Mouse (Mus musculus) forebrain, embryonic 16.5 days (tissue): ENCODE data around the gene Gm21954. TPM values are rescaled to one million over a fixed set of nuclear protein-coding genes. Genes with fewer than 3 reads are reported as not detected.

ENCODE experiments used
- ATAC-seq: fragments of 200-750 bp; cut with Nextera tagmentation; 2 replicates; pipeline ENCODE4 v1.8.0; 2017; ENCODE audit warnings: mild to moderate bottlenecking, moderate library complexity
- H3K27ac ChIP-seq: fragments of 300-500 bp; sonication (generic); 2 replicates; pipeline ENCODE4 v1.5.1; 2014; ENCODE audit warnings: low read length, control low read depth
- H3K27me3 ChIP-seq: fragments of 300-500 bp; sonication (generic); replicated peaks from 2 replicates; pipeline ENCODE4 v1.6.1; 2014; ENCODE audit warnings: low read length; ENCODE audit not compliant: control insufficient read depth, insufficient read depth
- H3K36me3 ChIP-seq: fragments of 300-500 bp; sonication (generic); 2 replicates; pipeline ENCODE4 v1.6.1; 2014; ENCODE audit not compliant: control insufficient read depth, insufficient read depth
- H3K4me1 ChIP-seq: fragments of 300-500 bp; sonication (generic); replicated peaks from 2 replicates; pipeline ENCODE4 v1.6.1; 2014; ENCODE audit warnings: low read length; ENCODE audit not compliant: control insufficient read depth, insufficient read depth
- H3K4me2 ChIP-seq: fragments of 300-500 bp; sonication (generic); 2 replicates; pipeline ENCODE4 v1.6.1; 2014; ENCODE audit warnings: mild to moderate bottlenecking, low read length, control low read depth
- H3K4me3 ChIP-seq: fragments of 300-500 bp; sonication (generic); replicated peaks from 2 replicates; pipeline ENCODE4 v1.5.1; 2014; ENCODE audit warnings: mild to moderate bottlenecking, low read length, control low read depth
- H3K9ac ChIP-seq: fragments of 300-500 bp; sonication (generic); replicated peaks from 2 replicates; pipeline ENCODE4 v1.6.1; 2014; ENCODE audit warnings: low read depth, low read length, control low read depth
- H3K9me3 ChIP-seq: fragments of 300-500 bp; sonication (generic); 2 replicates; pipeline ENCODE4 v1.6.1; 2016; ENCODE audit warnings: low read length; ENCODE audit not compliant: control insufficient read depth
- WGBS: fragments of 180-500 bp; shearing (Covaris S2); extraction: QIAGEN DNeasy Blood & Tissue Kit; methylation state at CpG from one replicate; pipeline ENCODE4 v1.1.7; 2014; 5-methylcytosine and 5-hydroxymethylcytosine counted together
- polyA plus RNA-seq: library from polyadenylated mRNA; unstranded; fragments of >200 nt; fragmentation: Nextera tagmentation; extraction: Ambion mirVana; gene quantifications from 2 replicates; pipeline ENCODE4 v1.2.1, GENCODE M21; 2015

The Gm21954 gene
- polyA plus RNA-seq, 1 experiment from 2014 or later, result not detected

DNA sequence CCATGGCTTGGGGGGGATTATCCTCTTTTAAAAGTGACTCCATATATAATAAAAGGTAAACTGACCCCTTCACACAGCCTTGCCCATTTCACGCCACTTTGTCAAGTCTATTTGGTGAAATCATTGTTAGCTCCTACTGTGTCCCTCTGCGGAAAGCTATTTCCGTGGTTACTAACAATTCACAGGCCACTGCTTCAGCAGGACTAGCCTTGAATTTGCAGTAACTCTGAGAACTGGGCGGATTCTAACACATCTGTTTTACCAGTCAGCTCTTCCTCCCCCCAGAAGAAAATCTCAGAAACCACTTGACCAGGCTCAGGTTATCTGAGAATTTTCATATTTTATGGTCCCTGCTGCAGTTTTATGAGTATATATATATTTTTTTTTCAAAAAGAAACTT is 23.9 kb upstream of the Gm21954 start:
- WGBS, result 33% methylated on average over 4 of the region's 4 CpGs
- H3K9me3 ChIP-seq, result no peaks in the 10 kb centered on the region
- peaks cover 18% of the 10 kb centered on the region for H3K36me3 ChIP-seq
- no peak for ATAC-seq
- no peak overlapping the region for H3K4me3 ChIP-seq
- H3K4me2 ChIP-seq, result no peak overlapping the region
- no peaks in the 10 kb centered on the region for H3K27me3 ChIP-seq
- no peak overlapping the region for H3K9ac ChIP-seq
- no peak overlapping the region for H3K27ac ChIP-seq
- peaks cover 3% of the 10 kb centered on the region; the same call in 1 of the 2 replicates for H3K4me1 ChIP-seq

DNA sequence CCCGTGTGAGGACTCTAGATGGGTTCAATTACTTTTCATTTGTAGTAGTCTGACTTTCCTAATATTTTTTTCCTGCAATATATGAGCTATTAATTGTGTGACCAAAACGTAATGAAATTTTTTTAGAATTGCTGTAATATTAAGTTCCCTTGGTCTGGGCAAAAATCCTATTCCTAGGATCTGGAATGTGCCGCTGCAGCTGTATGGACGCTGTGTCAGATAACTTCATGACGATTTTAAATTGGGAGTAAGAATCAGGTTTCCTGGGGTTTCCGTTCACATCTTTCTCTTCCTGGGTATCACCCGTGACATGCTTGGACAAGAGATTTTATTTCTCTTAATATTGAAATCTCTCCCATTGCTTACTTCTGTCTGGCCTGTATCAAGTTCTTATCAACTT is 23.2 kb upstream of the Gm21954 start:
- peaks cover 3% of the 10 kb centered on the region; the same call in 1 of the 2 replicates for H3K4me1 ChIP-seq
- H3K36me3 ChIP-seq, result peaks cover 18% of the 10 kb centered on the region
- no peak for ATAC-seq
- no peaks in the 10 kb centered on the region for H3K9me3 ChIP-seq
- H3K27me3 ChIP-seq, result no peaks in the 10 kb centered on the region
- no peak overlapping the region for H3K4me2 ChIP-seq
- no peak overlapping the region for H3K9ac ChIP-seq
- no peak overlapping the region for H3K27ac ChIP-seq
- no peak overlapping the region for H3K4me3 ChIP-seq
- 89% methylated on average over 7 of the region's 7 CpGs for WGBS

DNA sequence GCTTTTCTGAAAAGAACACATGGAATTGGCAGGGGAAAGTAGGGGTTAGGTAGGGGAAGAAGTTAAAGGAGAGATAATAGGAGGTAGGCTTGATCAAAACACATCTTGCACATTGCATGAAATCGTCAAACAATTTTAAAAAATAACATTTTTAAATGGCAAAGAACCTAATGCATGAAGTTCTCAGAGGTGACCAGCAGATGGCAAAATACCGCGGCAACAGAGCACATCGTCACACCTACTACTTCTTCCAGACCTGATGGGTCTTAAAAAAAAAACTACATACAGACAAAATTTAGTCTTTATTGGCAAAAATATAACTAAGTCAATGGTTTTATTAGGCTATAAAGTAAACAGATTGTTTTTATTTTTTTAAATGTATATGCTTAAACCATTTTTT is 22.3 kb upstream of the Gm21954 start:
- peaks cover 3% of the 10 kb centered on the region; the same call in 1 of the 2 replicates for H3K4me1 ChIP-seq
- no peak overlapping the region for H3K4me3 ChIP-seq
- H3K9me3 ChIP-seq, result no peaks in the 10 kb centered on the region
- 55% methylated on average over 4 of the region's 4 CpGs for WGBS
- H3K36me3 ChIP-seq, result peaks cover 22% of the 10 kb centered on the region
- no peak for ATAC-seq
- no peak overlapping the region for H3K9ac ChIP-seq
- no peaks in the 10 kb centered on the region for H3K27me3 ChIP-seq
- no peak overlapping the region for H3K27ac ChIP-seq
- H3K4me2 ChIP-seq, result no peak overlapping the region

DNA sequence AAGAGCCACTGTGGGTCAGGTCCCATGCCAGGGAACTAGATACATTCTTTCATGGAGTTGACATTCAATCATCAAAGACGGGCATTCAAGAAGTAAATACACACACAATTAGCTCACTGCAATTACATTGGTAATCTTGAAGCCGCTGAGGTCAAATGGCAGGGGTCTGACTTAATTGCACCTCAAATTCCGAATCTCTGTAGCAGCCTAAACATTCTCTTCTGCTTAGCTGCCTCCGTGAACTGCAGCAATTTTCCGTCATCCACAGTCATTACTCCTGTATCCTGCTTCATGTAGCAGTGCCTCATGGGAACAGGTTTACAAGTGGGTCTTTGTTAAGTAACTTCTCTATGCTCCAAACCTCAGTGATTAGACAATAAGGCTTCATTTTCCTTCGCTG is 20.0 kb upstream of the Gm21954 start:
- H3K9me3 ChIP-seq, result no peaks in the 10 kb centered on the region
- H3K27ac ChIP-seq, result no peak overlapping the region
- H3K4me2 ChIP-seq, result no peak overlapping the region
- H3K27me3 ChIP-seq, result no peaks in the 10 kb centered on the region
- H3K36me3 ChIP-seq, result peaks cover 18% of the 10 kb centered on the region
- no peak for ATAC-seq
- no peak overlapping the region for H3K9ac ChIP-seq
- H3K4me1 ChIP-seq, result peaks cover 3% of the 10 kb centered on the region; the same call in 1 of the 2 replicates
- no peak overlapping the region for H3K4me3 ChIP-seq
- WGBS, result 14% methylated on average over 6 of the region's 6 CpGs

DNA sequence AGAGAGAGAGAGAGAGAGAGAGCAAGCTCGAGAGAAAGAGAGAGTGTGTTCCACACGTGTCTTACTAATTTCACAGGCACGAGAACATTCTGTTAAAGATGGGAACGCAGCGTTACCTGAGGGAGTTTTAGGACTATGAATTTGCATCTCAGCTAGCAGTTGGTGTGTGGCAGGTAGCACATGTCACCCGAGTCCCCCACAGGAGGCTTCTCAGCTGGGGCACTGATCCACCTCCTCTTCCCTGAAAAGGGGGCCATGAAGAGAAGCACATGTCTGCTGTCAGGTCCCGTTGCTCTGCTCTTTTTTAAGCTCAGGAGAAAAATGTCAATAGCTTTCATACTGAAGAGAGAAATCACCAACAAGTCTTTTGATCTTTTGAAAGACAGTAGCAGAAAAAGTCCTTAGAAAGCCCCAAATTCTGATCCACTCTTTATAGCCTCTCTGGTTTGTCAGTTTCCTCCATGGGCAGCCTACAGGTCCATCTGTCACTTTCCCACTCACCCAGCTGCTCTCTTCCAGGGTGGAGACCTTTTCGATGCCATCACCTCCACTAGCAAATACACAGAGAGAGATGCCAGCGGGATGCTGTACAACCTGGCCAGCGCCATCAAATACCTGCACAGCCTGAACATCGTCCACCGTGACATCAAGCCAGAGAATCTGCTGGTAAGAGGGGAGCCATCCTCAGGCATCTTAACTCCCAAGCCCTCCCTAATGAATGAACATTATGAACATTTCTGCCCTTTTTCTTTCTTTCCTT is 17.4 kb upstream of the Gm21954 start:
- Histone ChIP-seq H3K4me2 (no peak overlapping the region), H3K4me1 (peaks cover 3% of the 10 kb centered on the region; the same call in 1 of the 2 replicates), H3K4me3 (no peak overlapping the region), H3K9ac (no peak overlapping the region), H3K36me3 (peaks cover 23% of the 10 kb centered on the region), H3K9me3 (no peaks in the 10 kb centered on the region), H3K27ac (no peak overlapping the region), H3K27me3 (no peaks in the 10 kb centered on the region)
- 79% methylated on average over 12 of the region's 12 CpGs for WGBS
- ATAC-seq, result no peak

DNA sequence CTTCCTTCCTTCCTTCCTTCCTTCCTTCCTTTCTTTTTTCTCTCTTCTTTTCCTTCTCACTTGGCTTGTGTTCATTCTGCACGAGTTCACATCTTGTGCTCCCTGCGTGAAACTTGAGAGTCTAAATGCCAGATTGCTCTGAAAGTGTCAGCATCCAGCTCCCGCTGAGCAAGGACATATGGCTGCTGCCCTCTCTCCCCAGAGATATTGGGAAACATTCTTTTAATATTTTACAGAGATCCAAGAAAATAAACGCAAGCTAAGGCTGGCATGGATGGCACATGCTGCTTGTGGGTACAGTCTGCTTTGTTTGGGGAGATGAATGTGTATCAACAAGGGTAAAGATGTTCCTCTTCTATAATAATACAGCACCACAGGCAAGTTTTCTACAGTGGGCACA is 11.3 kb upstream of the Gm21954 start:
- Histone ChIP-seq H3K4me1 (no peaks in the 10 kb centered on the region), H3K27me3 (no peaks in the 10 kb centered on the region), H3K27ac (no peak overlapping the region), H3K9ac (no peak overlapping the region), H3K4me3 (no peak overlapping the region), H3K4me2 (no peak overlapping the region), H3K36me3 (peaks cover 13% of the 10 kb centered on the region), H3K9me3 (no peaks in the 10 kb centered on the region)
- 0 out of 2 replicates have a peak, but pooled peaks have one; percentile 8 for ATAC-seq
- WGBS, result 46% methylated on average over 4 of the region's 4 CpGs

DNA sequence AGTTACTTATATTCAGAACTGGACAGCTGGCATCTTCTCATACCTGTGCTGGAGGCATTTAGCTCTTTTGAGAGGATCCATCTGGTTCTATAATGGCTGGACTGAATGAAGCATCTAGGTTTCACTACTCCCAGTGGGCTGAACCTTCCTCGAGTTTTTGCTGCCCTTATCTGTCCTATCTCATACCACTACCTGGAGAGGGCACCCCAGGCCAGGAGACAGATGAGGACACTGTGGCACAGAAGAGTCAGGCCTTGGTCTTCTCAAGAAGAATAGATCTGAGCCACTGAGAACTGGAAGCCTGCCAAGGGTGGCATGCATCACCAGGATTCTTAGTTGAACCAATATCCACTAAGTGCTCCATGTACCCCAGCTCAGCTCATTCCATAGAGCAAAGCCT is 9.1 kb upstream of the Gm21954 start:
- Histone ChIP-seq H3K36me3 (peaks cover 5% of the 10 kb centered on the region), H3K9ac (no peak overlapping the region), H3K9me3 (no peaks in the 10 kb centered on the region), H3K27ac (no peak overlapping the region), H3K27me3 (no peaks in the 10 kb centered on the region), H3K4me1 (no peaks in the 10 kb centered on the region), H3K4me3 (no peak overlapping the region), H3K4me2 (no peak overlapping the region)
- WGBS, result 90% methylated on average over 1 of the region's 1 CpGs
- ATAC-seq, result no peak

DNA sequence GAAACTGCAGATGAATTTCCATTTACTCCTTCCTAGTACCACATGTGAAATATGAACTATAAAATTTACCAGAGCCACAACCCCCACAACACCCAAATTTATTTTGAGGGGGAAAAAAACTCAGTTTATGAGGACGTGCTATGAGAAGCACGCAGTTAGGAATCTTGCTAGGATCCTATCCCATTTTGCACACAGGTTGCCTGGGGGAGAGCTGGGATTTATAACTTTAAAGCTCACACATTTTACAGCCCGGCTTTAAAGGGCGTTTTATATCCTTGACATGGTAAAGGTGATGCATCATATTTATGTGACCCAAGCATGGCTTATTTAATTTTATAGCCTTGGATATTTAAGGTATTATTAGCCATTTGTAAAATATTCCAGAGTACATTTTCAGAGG is 7.3 kb upstream of the Gm21954 start:
- no peak overlapping the region for H3K4me2 ChIP-seq
- ATAC-seq, result no peak
- H3K36me3 ChIP-seq, result peaks cover 5% of the 10 kb centered on the region
- H3K27ac ChIP-seq, result no peak overlapping the region
- WGBS, result 93% methylated on average over 4 of the region's 4 CpGs
- no peaks in the 10 kb centered on the region for H3K4me1 ChIP-seq
- H3K9me3 ChIP-seq, result no peaks in the 10 kb centered on the region
- H3K9ac ChIP-seq, result no peak overlapping the region
- no peaks in the 10 kb centered on the region for H3K27me3 ChIP-seq
- no peak overlapping the region for H3K4me3 ChIP-seq

DNA sequence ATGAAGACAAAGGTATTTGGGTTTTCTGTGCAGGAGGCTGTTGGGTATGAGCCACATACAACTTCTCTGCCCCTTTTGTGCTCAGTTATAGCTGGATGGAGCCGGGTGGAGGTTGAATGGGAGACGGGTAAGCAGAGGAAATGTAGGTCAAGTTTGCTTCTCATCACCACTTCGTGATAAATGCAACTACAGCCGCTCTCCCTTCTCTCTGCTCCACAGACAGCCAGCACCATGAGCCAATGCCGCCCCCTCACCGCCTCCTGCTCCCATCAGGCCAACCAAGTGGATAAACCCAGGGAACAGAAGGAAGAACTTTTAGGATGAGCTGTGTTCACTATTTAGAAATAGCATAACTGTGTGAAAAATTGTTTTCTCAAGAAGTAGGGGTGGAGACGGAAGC is 4.7 kb upstream of the Gm21954 start:
- 88% methylated on average over 7 of the region's 7 CpGs for whole genome bisulfite sequencing
- Histone ChIP-seq H3K9ac (no peak overlapping the region), H3K4me3 (no peak overlapping the region), H3K27me3 (no peaks in the 10 kb centered on the region), H3K36me3 (no peaks in the 10 kb centered on the region; the same call in 1 of the 2 replicates), H3K4me2 (no peak overlapping the region), H3K27ac (no peak overlapping the region), H3K9me3 (no peaks in the 10 kb centered on the region), H3K4me1 (peaks cover 3% of the 10 kb centered on the region)
- ATAC-seq, result no peak
